Mouse (Mus musculus) frontal cortex, postnatal 25 days (tissue): Measurements from ENCODE around the gene C2cd4a.

Source experiments
- DNase-seq, 2 experiments: peaks; one replicate each; pipeline ENCODE4 v3.0.0; 2022; ENCODE audit warnings: low spot score in 2 of 2

C2cd4a gene

GRCm38 (mm10) chr9:67834535-67834934 is 2.4 kb upstream of the C2cd4a start:
- DNase-seq = no peak

GRCm38 (mm10) chr9:67831359-67832045 is 628 bp downstream of the C2cd4a start:
- DNase-seq = no peak

- DNase-seq = no peak
These were observed 1.4 kb downstream of the C2cd4a start for GRCm38 (mm10) chr9:67830411-67831358.

- peak in 1 of 2 experiments; percentile 26 for DNase-seq
These were observed 3.9 kb downstream of the C2cd4a start for GRCm38 (mm10) chr9:67828182-67828581.

- DNase-seq = no peak
These were observed 6.6 kb downstream of the C2cd4a start for GRCm38 (mm10) chr9:67825527-67825926.

GRCm38 (mm10) chr9:67823131-67823530 is 9.0 kb downstream of the C2cd4a start:
- DNase-seq = no peak

- DNase-seq = no peak
These were observed 13.5 kb downstream of the C2cd4a start for GRCm38 (mm10) chr9:67818668-67818950.

GRCm38 (mm10) chr9:67817898-67818667 is 14.0 kb downstream of the C2cd4a start:
- no peak for DNase-seq

- DNase-seq = no peak
These were observed 15.8 kb downstream of the C2cd4a start for GRCm38 (mm10) chr9:67816172-67816928.

GRCm38 (mm10) chr9:67813665-67814337 is 18.3 kb downstream of the C2cd4a start:
- no peak for DNase-seq

- DNase-seq = no peak
These were observed 19.0 kb downstream of the C2cd4a start for GRCm38 (mm10) chr9:67813171-67813570.

- DNase-seq = no peak
These were observed 21.0 kb downstream of the C2cd4a start for GRCm38 (mm10) chr9:67811116-67811515.

- no peak for DNase-seq
These were observed 21.6 kb downstream of the C2cd4a start for GRCm38 (mm10) chr9:67810527-67810926.

- no peak for DNase-seq
These were observed 25.1 kb downstream of the C2cd4a start for GRCm38 (mm10) chr9:67807000-67807399.

GRCm38 (mm10) chr9:67802241-67802640 is 29.9 kb downstream of the C2cd4a start:
- peak; percentile 26 to 36 for DNase-seq

GRCm38 (mm10) chr9:67799078-67799819 is 32.9 kb downstream of the C2cd4a start:
- no peak for DNase-seq

GRCm38 (mm10) chr9:67795205-67795675 is 36.9 kb downstream of the C2cd4a start:
- DNase-seq = no peak

- DNase-seq = no peak
These were observed 37.5 kb downstream of the C2cd4a start for GRCm38 (mm10) chr9:67794668-67795067.

- no peak for DNase-seq
These were observed 37.9 kb downstream of the C2cd4a start for GRCm38 (mm10) chr9:67794216-67794615.

GRCm38 (mm10) chr9:67793501-67793900 is 38.6 kb downstream of the C2cd4a start:
- no peak for DNase-seq
